Mouse (Mus musculus): ENCODE data around the gene Cldn15.

Gene Cldn15

DNA sequence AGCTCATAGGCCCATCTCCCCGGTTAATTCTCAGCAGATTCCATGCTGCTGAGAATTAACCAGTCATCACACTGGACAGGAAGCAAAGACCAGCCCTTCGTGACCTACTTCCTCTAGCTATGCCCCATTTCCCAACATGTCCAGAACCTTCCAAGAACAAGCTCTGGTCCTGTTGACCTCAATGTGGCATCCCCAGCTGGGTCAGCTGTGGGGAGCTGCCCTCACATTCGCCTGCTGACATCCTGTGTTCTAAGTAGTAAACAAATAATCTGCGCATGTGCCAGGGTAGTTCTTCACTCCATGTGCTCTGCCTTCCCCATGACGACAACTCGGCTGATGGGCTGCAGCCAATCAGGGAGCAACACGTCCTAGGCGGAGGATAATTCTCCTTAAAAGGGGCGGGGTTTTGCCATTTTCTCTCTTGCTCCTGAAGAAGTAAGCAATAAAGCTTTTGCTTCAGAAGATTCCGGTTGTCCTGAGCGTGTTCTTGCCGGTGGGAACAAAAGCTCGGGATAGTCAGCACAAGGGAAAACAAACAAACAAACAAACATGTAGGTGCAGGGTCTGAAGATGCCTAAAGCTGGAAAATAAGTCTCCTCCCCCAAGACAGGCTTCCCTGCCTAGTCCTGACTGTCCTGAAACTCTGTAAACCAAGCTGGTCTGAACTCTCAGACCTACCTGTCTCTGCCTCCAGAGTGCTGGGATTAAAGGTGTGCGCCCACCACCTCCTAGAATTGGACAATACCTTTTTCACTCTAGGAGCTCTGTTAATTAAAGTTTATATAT, 16.7 kb upstream of the Cldn15 start:
- DNase-seq (ENCODE audit: low read depth, low spot score), result peak; percentile 58

GRCm38 (mm10) chr5:136950521-136950920, 15.9 kb upstream of the Cldn15 start:
- peak; percentile 71 for DNase-seq (ENCODE audit: low read depth, low spot score)

GRCm38 (mm10) chr5:136952153-136952552, 14.3 kb upstream of the Cldn15 start:
- peak; percentile 81 for DNase-seq (ENCODE audit: low read depth, low spot score)

DNA sequence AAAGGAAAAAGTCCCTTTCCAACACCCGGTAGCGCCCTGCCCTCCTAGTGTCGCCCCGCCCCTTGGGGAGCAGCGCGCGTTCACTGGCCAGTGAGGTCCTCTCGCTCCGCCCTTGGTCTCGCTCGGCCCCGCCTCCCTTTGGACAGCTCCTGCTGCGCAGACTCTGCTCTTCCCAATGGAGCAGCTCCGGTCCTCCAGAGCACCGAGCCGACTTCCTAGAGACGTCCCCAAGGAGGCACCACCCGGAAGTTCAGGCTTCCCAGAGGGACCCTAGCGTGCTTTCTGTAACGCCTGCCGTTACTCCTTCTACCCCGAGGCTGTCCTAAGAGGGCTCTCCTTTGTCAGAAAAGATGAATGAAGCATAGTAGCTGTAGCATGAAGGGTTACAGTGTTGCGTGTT, 13.4 kb upstream of the Cldn15 start, which contains the start of gene Fis1:
Fis1 (plus strand) TSS at position 261 of the 400 bp plus-strand sequence.
- DNase-seq (ENCODE audit: low read depth, low spot score), result peak; percentile 99

- DNase-seq (ENCODE audit: low read depth, low spot score), result no peak
Measured at GRCm38 (mm10) chr5:136953440-136953951, 12.9 kb upstream of the Cldn15 start.

DNA sequence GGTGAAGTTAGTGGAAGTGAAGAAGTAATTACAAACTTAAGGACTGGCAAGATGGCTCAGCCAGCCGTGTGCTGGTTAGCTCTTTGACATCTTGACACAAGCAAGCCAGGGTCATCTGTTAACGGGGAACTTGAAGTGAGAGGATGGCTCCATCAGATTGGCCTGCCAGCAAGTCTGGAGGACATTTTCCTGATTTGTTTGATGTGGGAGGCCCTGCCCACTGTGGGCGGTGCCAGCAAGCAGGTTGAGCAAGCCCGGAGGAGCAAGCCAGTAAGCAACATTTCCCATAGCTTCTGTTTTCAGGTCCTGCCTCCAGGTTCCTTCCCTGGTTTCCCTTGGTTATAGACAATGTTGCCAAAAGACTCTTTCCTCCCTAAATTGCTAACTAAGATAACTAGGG, 10.8 kb upstream of the Cldn15 start:
- DNase-seq (ENCODE audit: low read depth, low spot score), result peak; percentile 73

- no peak for DNase-seq (ENCODE audit: low read depth, low spot score)
Measured at GRCm38 (mm10) chr5:136957250-136957649, 9.2 kb upstream of the Cldn15 start.

DNA sequence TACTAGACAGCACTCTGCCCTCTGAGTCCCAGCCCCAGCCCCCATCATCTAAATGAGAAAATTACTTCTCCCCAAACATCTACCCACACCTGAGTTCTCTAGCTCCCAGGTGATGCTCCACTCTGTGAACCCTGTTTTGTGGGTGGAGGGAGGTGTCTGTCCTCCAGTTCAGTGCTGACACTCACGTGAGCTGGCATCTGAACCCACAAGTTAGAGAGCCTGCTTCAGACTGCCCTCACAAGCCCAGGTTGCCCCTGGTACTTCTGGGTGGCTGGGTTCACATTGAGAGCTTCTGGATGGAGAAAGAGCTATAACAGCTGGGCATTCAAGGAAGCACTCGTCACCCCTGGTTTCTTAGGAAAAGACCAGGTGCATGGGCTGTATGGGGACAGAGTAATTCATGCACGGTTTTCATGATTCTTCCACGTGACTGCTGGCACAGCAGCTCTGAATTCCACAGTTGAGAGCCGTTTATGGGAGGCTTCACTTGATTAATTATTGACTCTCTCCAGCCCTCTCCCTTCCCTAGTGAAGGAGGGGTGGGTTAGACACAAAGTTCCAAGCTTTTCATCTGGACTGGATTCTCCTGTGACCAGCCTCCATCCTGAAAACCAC, 7.3 kb upstream of the Cldn15 start:
- DNase-seq (ENCODE audit: low read depth, low spot score), result no peak

- no peak for DNase-seq (ENCODE audit: low read depth, low spot score)
Measured at GRCm38 (mm10) chr5:136960053-136960452, 6.4 kb upstream of the Cldn15 start.

- DNase-seq (ENCODE audit: low read depth, low spot score), result peak; percentile 61
Measured at GRCm38 (mm10) chr5:136961334-136961982, 5.0 kb upstream of the Cldn15 start.

- DNase-seq (ENCODE audit: low read depth, low spot score), result peak; percentile 94
Measured at GRCm38 (mm10) chr5:136961983-136962461, 4.4 kb upstream of the Cldn15 start.

DNA sequence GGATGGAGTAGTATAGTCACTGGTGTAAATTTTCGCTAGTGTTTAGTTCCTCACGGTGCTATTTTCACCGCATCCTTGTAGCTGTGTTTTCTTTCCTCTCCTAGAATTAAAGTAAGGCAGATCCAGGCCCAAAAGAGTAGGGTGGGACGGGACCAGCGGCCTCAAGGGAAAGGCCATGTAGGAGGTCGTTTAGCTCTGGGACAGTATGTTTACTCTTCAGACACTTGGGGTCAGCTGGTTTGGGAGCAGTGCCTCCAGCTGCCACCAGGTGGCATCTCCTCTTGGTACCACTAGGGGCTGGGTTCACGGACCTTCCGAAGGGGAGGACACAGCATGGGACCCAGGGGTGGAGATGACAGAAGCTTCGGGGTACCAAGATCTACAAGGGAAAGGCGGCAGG, 3.9 kb upstream of the Cldn15 start:
- DNase-seq (ENCODE audit: low read depth, low spot score), result peak; percentile 92

GRCm38 (mm10) chr5:136962966-136963540, 3.4 kb upstream of the Cldn15 start:
- DNase-seq (ENCODE audit: low read depth, low spot score), result no peak

- no peak for DNase-seq (ENCODE audit: low read depth, low spot score)
Measured at GRCm38 (mm10) chr5:136965210-136965609, 1.2 kb upstream of the Cldn15 start.

GRCm38 (mm10) chr5:136965686-136966085, 730 bp upstream of the Cldn15 start:
- no peak for DNase-seq (ENCODE audit: low read depth, low spot score)

- DNase-seq (ENCODE audit: low read depth, low spot score), result no peak
Measured at GRCm38 (mm10) chr5:136966861-136967455, 542 bp downstream of the Cldn15 start.

DNA sequence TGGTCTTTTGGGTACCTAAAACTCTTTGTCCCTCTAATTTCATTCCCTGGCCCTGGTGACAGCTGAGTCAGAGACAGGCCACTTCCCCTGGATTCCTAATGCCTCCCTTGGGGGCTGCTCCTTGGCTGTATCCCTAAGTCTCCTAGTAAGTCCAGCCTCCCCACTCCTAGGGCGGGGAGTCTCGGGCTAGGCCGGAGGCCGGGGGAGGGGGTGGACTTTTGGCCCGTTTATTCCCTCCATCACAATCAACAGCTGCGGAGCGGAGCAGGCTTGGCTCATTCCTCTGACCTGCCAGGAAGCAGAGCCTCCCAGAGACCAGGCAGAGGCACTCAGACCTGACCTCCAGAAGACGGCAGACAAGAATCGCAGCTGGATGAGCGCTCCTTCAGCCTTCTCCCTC, 1.2 kb downstream of the Cldn15 start:
- DNase-seq (ENCODE audit: low read depth, low spot score), result no peak

DNA sequence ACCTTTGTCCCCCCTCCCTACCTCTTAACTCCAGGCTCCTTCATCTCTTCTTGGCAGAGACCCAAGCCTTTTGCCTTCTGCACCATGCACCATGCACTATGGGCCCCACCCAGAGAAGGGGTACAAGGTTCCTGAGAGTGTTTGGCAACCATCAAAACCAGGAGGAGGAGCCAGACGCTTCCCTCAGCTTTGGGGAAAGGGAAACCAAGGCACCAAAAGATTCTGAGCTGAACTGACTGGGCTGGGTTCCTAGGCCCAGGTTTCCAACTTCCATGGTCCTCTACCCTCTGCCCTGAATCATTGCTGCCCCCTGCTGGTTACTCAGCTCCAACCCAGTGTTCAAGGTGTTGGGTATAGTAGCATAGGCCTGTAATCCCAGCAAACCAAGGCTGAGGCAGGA, 4.3 kb downstream of the Cldn15 start:
- DNase-seq (ENCODE audit: low read depth, low spot score), result peak; percentile 85

GRCm38 (mm10) chr5:136973670-136974069, 7.3 kb downstream of the Cldn15 start:
- no peak for DNase-seq (ENCODE audit: low read depth, low spot score)

- no peak for DNase-seq (ENCODE audit: low read depth, low spot score)
Measured at GRCm38 (mm10) chr5:136977769-136978168, 11.4 kb downstream of the Cldn15 start.

- DNase-seq (ENCODE audit: low read depth, low spot score), result no peak
Measured at GRCm38 (mm10) chr5:136979762-136980161, 13.3 kb downstream of the Cldn15 start.

Data from R1 (cell line).